Mouse (Mus musculus) midbrain, embryonic 12.5 days (tissue): ENCODE results near the gene Mat2a. TPM values are rescaled to one million over a fixed set of nuclear protein-coding genes. Genes with fewer than 3 reads are reported as not detected.

Experiments
- ATAC-seq: fragments of 200-750 bp; cut with Nextera tagmentation; 2 replicates; pipeline ENCODE4 v1.8.0; 2017; ENCODE audit warnings: low read depth, moderate TSS enrichment, moderate library complexity; ENCODE audit not compliant: low FRiP score
- H3K27ac ChIP-seq: fragments of 300-500 bp; sonication (generic); replicated peaks from 2 replicates; pipeline ENCODE4 v1.5.1; 2016; ENCODE audit warnings: mild to moderate bottlenecking
- H3K27me3 ChIP-seq: fragments of 300-500 bp; sonication (generic); 2 replicates; pipeline ENCODE4 v1.6.1; 2016; ENCODE audit warnings: mild to moderate bottlenecking
- H3K36me3 ChIP-seq: fragments of 300-500 bp; sonication (generic); 2 replicates; pipeline ENCODE4 v1.6.1; 2016
- H3K4me1 ChIP-seq: fragments of 300-500 bp; sonication (generic); 2 replicates; pipeline ENCODE4 v1.6.1; 2016
- H3K4me2 ChIP-seq: fragments of 300-500 bp; sonication (generic); replicated peaks from 2 replicates; pipeline ENCODE4 v1.6.1; 2016; ENCODE audit warnings: mild to moderate bottlenecking, moderate library complexity
- H3K4me3 ChIP-seq: fragments of 300-500 bp; sonication (generic); 2 replicates; pipeline ENCODE4 v1.5.1; 2016; ENCODE audit warnings: mild to moderate bottlenecking
- H3K9ac ChIP-seq: fragments of 300-500 bp; sonication (generic); replicated peaks from 2 replicates; pipeline ENCODE4 v1.6.1; 2016; ENCODE audit warnings: mild to moderate bottlenecking, moderate library complexity
- H3K9me3 ChIP-seq: fragments of 300-500 bp; sonication (generic); 2 replicates; pipeline ENCODE4 v1.6.1; 2016; ENCODE audit warnings: mild to moderate bottlenecking
- WGBS: fragments of 180-500 bp; shearing (Covaris S2); methylation state at CpG from one replicate; pipeline ENCODE4 v1.1.7; 2016; 5-methylcytosine and 5-hydroxymethylcytosine counted together
- polyA plus RNA-seq: library from polyadenylated mRNA; unstranded; fragments of >200 nt; fragmentation: Nextera tagmentation; extraction: Ambion mirVana; gene quantifications from 2 replicates; pipeline ENCODE4 v1.2.1, GENCODE M21; 2016

Mat2a gene
- polyA plus RNA-seq, 1 experiment from 2014 or later = 422 TPM

GRCm38 (mm10) chr6:72405356-72405755 is 34.0 kb downstream of the Mat2a start:
- no peak for ATAC-seq
- no peaks in the 10 kb centered on the region for H3K9me3 ChIP-seq
- H3K36me3 ChIP-seq = no peaks in the 10 kb centered on the region
- 87% methylated on average over 7 of the region's 7 CpGs for WGBS
- H3K27me3 ChIP-seq = no peaks in the 10 kb centered on the region
- H3K9ac ChIP-seq = no peak overlapping the region
- no peak overlapping the region for H3K4me3 ChIP-seq
- no peak overlapping the region for H3K4me2 ChIP-seq
- H3K4me1 ChIP-seq = no peaks in the 10 kb centered on the region
- no peak overlapping the region for H3K27ac ChIP-seq

GRCm38 (mm10) chr6:72401875-72402274 is 37.5 kb downstream of the Mat2a start:
- no peak for ATAC-seq
- Histone ChIP-seq H3K9me3 (no peaks in the 10 kb centered on the region), H3K4me2 (no peak overlapping the region), H3K4me3 (no peak overlapping the region), H3K9ac (no peak overlapping the region), H3K27ac (no peak overlapping the region), H3K27me3 (no peaks in the 10 kb centered on the region), H3K4me1 (no peaks in the 10 kb centered on the region), H3K36me3 (no peaks in the 10 kb centered on the region)
- 26% methylated on average over 7 of the region's 7 CpGs for WGBS

- no peak for ATAC-seq
- no peaks in the 10 kb centered on the region for H3K36me3 ChIP-seq
- H3K4me1 ChIP-seq = no peaks in the 10 kb centered on the region
- H3K27me3 ChIP-seq = no peaks in the 10 kb centered on the region
- WGBS = 48% methylated on average over 2 of the region's 2 CpGs
- H3K9ac ChIP-seq = no peak overlapping the region
- no peak overlapping the region for H3K4me3 ChIP-seq
- H3K4me2 ChIP-seq = no peak overlapping the region
- H3K9me3 ChIP-seq = no peaks in the 10 kb centered on the region
- H3K27ac ChIP-seq = no peak overlapping the region
Measured at GRCm38 (mm10) chr6:72399967-72400366, 39.4 kb downstream of the Mat2a start.

GRCm38 (mm10) chr6:72396837-72397251 is 42.5 kb downstream of the Mat2a start:
- H3K36me3 ChIP-seq = no peaks in the 10 kb centered on the region
- WGBS = 85% methylated on average over 10 of the region's 10 CpGs

GRCm38 (mm10) chr6:72392341-72392740 is 47.0 kb downstream of the Mat2a start:
- no peak overlapping the region for H3K4me3 ChIP-seq
- H3K9ac ChIP-seq = no peak overlapping the region
- 84% methylated on average over 5 of the region's 5 CpGs for WGBS
- H3K4me1 ChIP-seq = peaks cover 15% of the 10 kb centered on the region
- peaks cover 27% of the 10 kb centered on the region for H3K27me3 ChIP-seq
- no peaks in the 10 kb centered on the region for H3K36me3 ChIP-seq
- no peak for ATAC-seq
- H3K4me2 ChIP-seq = no peak overlapping the region
- no peak overlapping the region for H3K27ac ChIP-seq
- H3K9me3 ChIP-seq = no peaks in the 10 kb centered on the region

More at GRCm38 (mm10) chr6:72396837-72397251, 42.5 kb downstream of the Mat2a start:
- Histone ChIP-seq H3K9ac (no peak overlapping the region), H3K27ac (no peak overlapping the region), H3K4me2 (no peak overlapping the region), H3K9me3 (no peaks in the 10 kb centered on the region), H3K27me3 (no peaks in the 10 kb centered on the region), H3K4me1 (no peaks in the 10 kb centered on the region), H3K4me3 (no peak overlapping the region)
- no peak for ATAC-seq

- H3K9me3 ChIP-seq = no peaks in the 10 kb centered on the region
- H3K4me3 ChIP-seq = no peak overlapping the region; the same call in 1 of the 2 replicates
- H3K4me2 ChIP-seq = peak overlapping the region; percentile 62
- H3K36me3 ChIP-seq = no peaks in the 10 kb centered on the region
- H3K9ac ChIP-seq = no peak overlapping the region
- H3K27me3 ChIP-seq = peaks cover 27% of the 10 kb centered on the region
- WGBS = 10% methylated on average over 12 of the region's 12 CpGs
- H3K4me1 ChIP-seq = peaks cover 15% of the 10 kb centered on the region
- ATAC-seq = peak; percentile 30; the same call in 1 of the 2 replicates
- H3K27ac ChIP-seq = no peak overlapping the region
Measured at GRCm38 (mm10) chr6:72390795-72391521, 48.4 kb downstream of the Mat2a start.

GRCm38 (mm10) chr6:72389941-72390771 is 49.2 kb downstream of the Mat2a start, which contains the start of gene Vamp8:
Gene Vamp8 (minus strand): TSS chr6:72390703.
- Histone ChIP-seq H3K4me1 (peaks cover 15% of the 10 kb centered on the region), H3K36me3 (no peaks in the 10 kb centered on the region), H3K9me3 (no peaks in the 10 kb centered on the region), H3K4me3 (peak within 1 kb of the TSS; percentile 41), H3K27me3 (peaks cover 27% of the 10 kb centered on the region), H3K27ac (no peak within 1 kb of the TSS), H3K4me2 (peak within 1 kb of the TSS; percentile 62), H3K9ac (peak within 1 kb of the TSS; percentile 56)
- WGBS = 1% methylated on average over 33 of the region's 33 CpGs
- ATAC-seq = peak; percentile 49; the same call in 1 of the 2 replicates

- Histone ChIP-seq H3K27me3 (peaks cover 27% of the 10 kb centered on the region), H3K4me3 (peak overlapping the region; percentile 41), H3K4me1 (peaks cover 15% of the 10 kb centered on the region), H3K4me2 (peak overlapping the region; percentile 62), H3K9ac (peak overlapping the region; percentile 56; the same call in 1 of the 2 replicates), H3K9me3 (no peaks in the 10 kb centered on the region), H3K36me3 (no peaks in the 10 kb centered on the region), H3K27ac (no peak overlapping the region)
- 31% methylated on average over 13 of the region's 13 CpGs for WGBS
- peak; percentile 34; the same call in 1 of the 2 replicates for ATAC-seq
Measured at GRCm38 (mm10) chr6:72389471-72389940, 49.9 kb downstream of the Mat2a start.

GRCm38 (mm10) chr6:72388791-72389329 is 50.5 kb downstream of the Mat2a start:
- no peak for ATAC-seq
- H3K4me3 ChIP-seq = no peak overlapping the region
- no peak overlapping the region for H3K9ac ChIP-seq
- H3K27me3 ChIP-seq = peaks cover 27% of the 10 kb centered on the region
- H3K27ac ChIP-seq = no peak overlapping the region
- H3K4me2 ChIP-seq = no peak overlapping the region; the same call in 1 of the 2 replicates
- WGBS = 87% methylated on average over 6 of the region's 6 CpGs
- H3K9me3 ChIP-seq = no peaks in the 10 kb centered on the region
- no peaks in the 10 kb centered on the region for H3K36me3 ChIP-seq
- peaks cover 15% of the 10 kb centered on the region for H3K4me1 ChIP-seq

- peaks cover 15% of the 10 kb centered on the region for H3K4me1 ChIP-seq
- no peak overlapping the region for H3K27ac ChIP-seq
- no peak overlapping the region for H3K9ac ChIP-seq
- H3K9me3 ChIP-seq = no peaks in the 10 kb centered on the region
- no peak overlapping the region for H3K4me3 ChIP-seq
- H3K4me2 ChIP-seq = no peak overlapping the region
- WGBS = 74% methylated on average over 10 of the region's 10 CpGs
- H3K27me3 ChIP-seq = peaks cover 27% of the 10 kb centered on the region
- no peak for ATAC-seq
- no peaks in the 10 kb centered on the region for H3K36me3 ChIP-seq
Measured at GRCm38 (mm10) chr6:72388266-72388665, 51.1 kb downstream of the Mat2a start.

GRCm38 (mm10) chr6:72387816-72388215 is 51.5 kb downstream of the Mat2a start:
- no peak for ATAC-seq
- Histone ChIP-seq H3K27ac (no peak overlapping the region), H3K4me1 (peaks cover 15% of the 10 kb centered on the region), H3K9ac (no peak overlapping the region), H3K4me2 (no peak overlapping the region), H3K27me3 (peaks cover 27% of the 10 kb centered on the region), H3K4me3 (no peak overlapping the region), H3K9me3 (no peaks in the 10 kb centered on the region), H3K36me3 (no peaks in the 10 kb centered on the region)
- 75% methylated on average over 3 of the region's 3 CpGs for WGBS

- 80% methylated on average over 2 of the region's 2 CpGs for WGBS
Measured at GRCm38 (mm10) chr6:72386561-72386960, 52.8 kb downstream of the Mat2a start.

More at GRCm38 (mm10) chr6:72386561-72386960, 52.8 kb downstream of the Mat2a start:
- Histone ChIP-seq H3K4me2 (no peak overlapping the region), H3K4me3 (no peak overlapping the region), H3K4me1 (peaks cover 15% of the 10 kb centered on the region), H3K27ac (no peak overlapping the region), H3K9me3 (no peaks in the 10 kb centered on the region), H3K9ac (no peak overlapping the region), H3K36me3 (no peaks in the 10 kb centered on the region), H3K27me3 (peaks cover 29% of the 10 kb centered on the region)
- ATAC-seq = no peak
